Mouse (Mus musculus): Measurements from ENCODE around the gene Ttll11. TPM values are rescaled to one million over a fixed set of nuclear protein-coding genes. Genes with fewer than 3 reads are reported as not detected.

The Ttll11 gene
- polyA plus RNA-seq, 1 experiment from 2014 or later: 0.75 TPM

GRCm38 (mm10) chr2:35838751-35839479, 140.8 kb downstream of the Ttll11 start:
- Histone ChIP-seq H3K27me3 (ENCODE audit: insufficient read depth, low read length) (no peaks in the 10 kb centered on the region), H3K9me3 (ENCODE audit: low read length) (peaks cover 7% of the 10 kb centered on the region; the same call in 1 of the 2 replicates), H3K4me1 (ENCODE audit: insufficient read depth, low read length) (peaks cover 16% of the 10 kb centered on the region), H3K4me2 (replicated peaks; ENCODE audit: low read depth, low read length) (no peak overlapping the region), H3K36me3 (ENCODE audit: insufficient read depth, low read length) (no peaks in the 10 kb centered on the region), H3K27ac (ENCODE audit: low read length) (no peak overlapping the region), H3K9ac (replicated peaks; ENCODE audit: low read length) (no peak overlapping the region), H3K4me3 (ENCODE audit: low read length) (no peak overlapping the region)
- no peak for ATAC-seq (ENCODE audit: low FRiP score, low TSS enrichment)
- WGBS: 77% methylated on average over 11 of the region's 11 CpGs

- 96% methylated on average over 10 of the region's 10 CpGs for WGBS
- H3K4me2 ChIP-seq (replicated peaks; ENCODE audit: low read depth, low read length): no peak overlapping the region
- no peak overlapping the region for H3K4me3 ChIP-seq (ENCODE audit: low read length)
- no peak overlapping the region for H3K9ac ChIP-seq (replicated peaks; ENCODE audit: low read length)
- H3K9me3 ChIP-seq (ENCODE audit: low read length): peaks cover 7% of the 10 kb centered on the region; the same call in 1 of the 2 replicates
- no peaks in the 10 kb centered on the region for H3K27me3 ChIP-seq (ENCODE audit: insufficient read depth, low read length)
- H3K4me1 ChIP-seq (ENCODE audit: insufficient read depth, low read length): peaks cover 18% of the 10 kb centered on the region
- no peak for ATAC-seq (ENCODE audit: low FRiP score, low TSS enrichment)
- H3K36me3 ChIP-seq (ENCODE audit: insufficient read depth, low read length): no peaks in the 10 kb centered on the region
- H3K27ac ChIP-seq (ENCODE audit: low read length): no peak overlapping the region
Measured at GRCm38 (mm10) chr2:35834198-35834913, 145.4 kb downstream of the Ttll11 start.

GRCm38 (mm10) chr2:35833546-35833945, 146.2 kb downstream of the Ttll11 start:
- peaks cover 18% of the 10 kb centered on the region for H3K4me1 ChIP-seq (ENCODE audit: insufficient read depth, low read length)
- H3K4me2 ChIP-seq (replicated peaks; ENCODE audit: low read depth, low read length): no peak overlapping the region
- WGBS: 28% methylated on average over 6 of the region's 6 CpGs
- H3K27me3 ChIP-seq (ENCODE audit: insufficient read depth, low read length): no peaks in the 10 kb centered on the region
- H3K4me3 ChIP-seq (ENCODE audit: low read length): no peak overlapping the region
- peaks cover 7% of the 10 kb centered on the region; the same call in 1 of the 2 replicates for H3K9me3 ChIP-seq (ENCODE audit: low read length)
- no peak overlapping the region for H3K9ac ChIP-seq (replicated peaks; ENCODE audit: low read length)
- H3K27ac ChIP-seq (ENCODE audit: low read length): no peak overlapping the region
- no peaks in the 10 kb centered on the region for H3K36me3 ChIP-seq (ENCODE audit: insufficient read depth, low read length)
- no peak for ATAC-seq (ENCODE audit: low FRiP score, low TSS enrichment)

GRCm38 (mm10) chr2:35832742-35833425, 146.8 kb downstream of the Ttll11 start:
- Histone ChIP-seq H3K4me2 (replicated peaks; ENCODE audit: low read depth, low read length) (no peak overlapping the region), H3K4me3 (ENCODE audit: low read length) (no peak overlapping the region), H3K36me3 (ENCODE audit: insufficient read depth, low read length) (no peaks in the 10 kb centered on the region), H3K9me3 (ENCODE audit: low read length) (peaks cover 7% of the 10 kb centered on the region; the same call in 1 of the 2 replicates), H3K4me1 (ENCODE audit: insufficient read depth, low read length) (peaks cover 18% of the 10 kb centered on the region), H3K9ac (replicated peaks; ENCODE audit: low read length) (no peak overlapping the region), H3K27me3 (ENCODE audit: insufficient read depth, low read length) (no peaks in the 10 kb centered on the region), H3K27ac (ENCODE audit: low read length) (no peak overlapping the region; the same call in 1 of the 2 replicates)
- ATAC-seq (ENCODE audit: low FRiP score, low TSS enrichment): peak; percentile 92
- 8% methylated on average over 11 of the region's 11 CpGs for WGBS

- H3K4me3 ChIP-seq (ENCODE audit: low read length): no peak overlapping the region
- H3K4me2 ChIP-seq (replicated peaks; ENCODE audit: low read depth, low read length): no peak overlapping the region
- no peaks in the 10 kb centered on the region for H3K27me3 ChIP-seq (ENCODE audit: insufficient read depth, low read length)
- no peaks in the 10 kb centered on the region for H3K36me3 ChIP-seq (ENCODE audit: insufficient read depth, low read length)
- no peak overlapping the region for H3K9ac ChIP-seq (replicated peaks; ENCODE audit: low read length)
- 73% methylated on average over 10 of the region's 10 CpGs for WGBS
- peaks cover 18% of the 10 kb centered on the region for H3K4me1 ChIP-seq (ENCODE audit: insufficient read depth, low read length)
- H3K9me3 ChIP-seq (ENCODE audit: low read length): peaks cover under 1% of the 10 kb centered on the region; the same call in 1 of the 2 replicates
- H3K27ac ChIP-seq (ENCODE audit: low read length): no peak overlapping the region
- ATAC-seq (ENCODE audit: low FRiP score, low TSS enrichment): no peak
Measured at GRCm38 (mm10) chr2:35831904-35832581, 147.7 kb downstream of the Ttll11 start.

- no peak overlapping the region for H3K4me3 ChIP-seq (ENCODE audit: low read length)
- ATAC-seq (ENCODE audit: low FRiP score, low TSS enrichment): no peak
Measured at GRCm38 (mm10) chr2:35830966-35831903, 148.5 kb downstream of the Ttll11 start.

GRCm38 (mm10) chr2:35829136-35829535, 150.6 kb downstream of the Ttll11 start:
- H3K27me3 ChIP-seq (ENCODE audit: insufficient read depth, low read length): no peaks in the 10 kb centered on the region
- H3K27ac ChIP-seq (ENCODE audit: low read length): no peak overlapping the region
- no peak overlapping the region for H3K9ac ChIP-seq (replicated peaks; ENCODE audit: low read length)
- ATAC-seq (ENCODE audit: low FRiP score, low TSS enrichment): no peak
- H3K4me2 ChIP-seq (replicated peaks; ENCODE audit: low read depth, low read length): no peak overlapping the region
- H3K4me1 ChIP-seq (ENCODE audit: insufficient read depth, low read length): peaks cover 18% of the 10 kb centered on the region
- H3K36me3 ChIP-seq (ENCODE audit: insufficient read depth, low read length): no peaks in the 10 kb centered on the region
- no peak overlapping the region for H3K4me3 ChIP-seq (ENCODE audit: low read length)
- H3K9me3 ChIP-seq (ENCODE audit: low read length): no peaks in the 10 kb centered on the region
- 92% methylated on average over 4 of the region's 4 CpGs for WGBS

More at GRCm38 (mm10) chr2:35830966-35831903, 148.5 kb downstream of the Ttll11 start:
- Histone ChIP-seq H3K4me1 (ENCODE audit: insufficient read depth, low read length) (peaks cover 18% of the 10 kb centered on the region), H3K9me3 (ENCODE audit: low read length) (no peaks in the 10 kb centered on the region), H3K9ac (replicated peaks; ENCODE audit: low read length) (no peak overlapping the region), H3K4me2 (replicated peaks; ENCODE audit: low read depth, low read length) (no peak overlapping the region), H3K36me3 (ENCODE audit: insufficient read depth, low read length) (no peaks in the 10 kb centered on the region), H3K27me3 (ENCODE audit: insufficient read depth, low read length) (no peaks in the 10 kb centered on the region), H3K27ac (ENCODE audit: low read length) (no peak overlapping the region)
- WGBS: 74% methylated on average over 6 of the region's 6 CpGs

- no peaks in the 10 kb centered on the region for H3K27me3 ChIP-seq (ENCODE audit: insufficient read depth, low read length)
- H3K36me3 ChIP-seq (ENCODE audit: insufficient read depth, low read length): no peaks in the 10 kb centered on the region
- H3K4me2 ChIP-seq (replicated peaks; ENCODE audit: low read depth, low read length): no peak overlapping the region
- ATAC-seq (ENCODE audit: low FRiP score, low TSS enrichment): no peak
- H3K4me3 ChIP-seq (ENCODE audit: low read length): no peak overlapping the region
- H3K27ac ChIP-seq (ENCODE audit: low read length): no peak overlapping the region
- no peak overlapping the region for H3K9ac ChIP-seq (replicated peaks; ENCODE audit: low read length)
- H3K9me3 ChIP-seq (ENCODE audit: low read length): no peaks in the 10 kb centered on the region
- H3K4me1 ChIP-seq (ENCODE audit: insufficient read depth, low read length): peaks cover 11% of the 10 kb centered on the region
- WGBS: 70% methylated on average over 4 of the region's 4 CpGs
Measured at GRCm38 (mm10) chr2:35827886-35828285, 151.8 kb downstream of the Ttll11 start.
